Mouse (Mus musculus) heart, adult 2 months (tissue): ENCODE results near the gene Adgrd1. TPM values are rescaled to one million over a fixed set of nuclear protein-coding genes. Genes with fewer than 3 reads are reported as not detected.
A peak's percentile ranks its signal among the peaks of the same experiment; 100 is the strongest.

Source experiments
- DNase-seq, 2 experiments: peaks; one replicate each; pipeline ENCODE4 v3.0.0; 2021
- H3K27ac ChIP-seq: fragments of 200-600 bp; 2 replicates; pipeline ENCODE4 v1.8.1; 2022
- H3K27me3 ChIP-seq: fragments of 200-500 bp; 2 replicates; pipeline ENCODE4 v1.6.1; 2012; ENCODE audit warnings: mild to moderate bottlenecking, low read length, inconsistent platforms, mixed read lengths; ENCODE audit not compliant: control insufficient read depth, insufficient read depth
- H3K36me3 ChIP-seq: fragments of 200-500 bp; 2 replicates; pipeline ENCODE4 v1.6.1; 2012; ENCODE audit warnings: low read length, inconsistent platforms; ENCODE audit not compliant: control insufficient read depth, insufficient read depth
- H3K4me1 ChIP-seq: fragments of 200-500 bp; 2 replicates; pipeline ENCODE4 v1.6.1; 2011; ENCODE audit warnings: low read length; ENCODE audit not compliant: control insufficient read depth, insufficient read depth
- H3K4me3 ChIP-seq: fragments of 200-600 bp; 2 replicates; pipeline ENCODE4 v1.8.1; 2022
- H3K79me2 ChIP-seq: fragments of 200-500 bp; replicated peaks from 2 replicates; pipeline ENCODE4 v1.6.1; 2012; ENCODE audit warnings: mild to moderate bottlenecking, inconsistent platforms, low read length, moderate library complexity, mixed read lengths; ENCODE audit not compliant: control insufficient read depth, insufficient read depth
- H3K9ac ChIP-seq: fragments of 200-500 bp; 2 replicates; pipeline ENCODE4 v1.6.1; 2012; ENCODE audit warnings: low read depth, mild to moderate bottlenecking, control low read depth, inconsistent platforms, low read length, mixed read lengths
- CTCF ChIP-seq: fragments of 200-600 bp; IDR thresholded peaks from 2 replicates; pipeline ENCODE4 v1.8.1; 2022; ENCODE audit warnings: antibody characterized with exemption, mild to moderate bottlenecking, moderate library complexity
- EP300 ChIP-seq: fragments of 200-500 bp; IDR thresholded peaks from 2 replicates; pipeline ENCODE4 v1.6.1; 2011; ENCODE audit warnings: low read depth, low read length, control low read depth; ENCODE audit not compliant: insufficient read depth
- POLR2A ChIP-seq: fragments of 200-500 bp; IDR thresholded peaks from 2 replicates; pipeline ENCODE4 v1.6.1; 2011; ENCODE audit warnings: mild to moderate bottlenecking, low read depth, low read length, control low read depth; ENCODE audit not compliant: insufficient read depth
- WGBS: fragments of 180-500 bp; shearing (Covaris S2); methylation state at CpG from one replicate; pipeline ENCODE4 v1.1.7; 2018; 5-methylcytosine and 5-hydroxymethylcytosine counted together
- intact Hi-C: fragments of 180-260 bp; cut with DNase I; formaldehyde crosslinking; loops from one replicate; pipeline ENCODE4 v1.15.1; 2025
- polyA plus RNA-seq: library from polyadenylated mRNA; depleted of rRNA; stranded (reverse); fragments of >200 nt; gene quantifications from 2 replicates; pipeline ENCODE4 v1.2.3, GENCODE M21; 2012
- total RNA-seq, 2 experiments: library from RNA; stranded (reverse); gene quantifications; 2 replicates each; pipeline ENCODE4 v1.2.3; 2021

Adgrd1 gene
- total and polyA plus RNA-seq, 3 experiments = 4.1 to 5.5 (median 4.8) TPM

- Histone ChIP-seq H3K4me3 (no peak overlapping the region), H3K4me1 (no peaks in the 10 kb centered on the region), H3K27me3 (no peaks in the 10 kb centered on the region; the same call in 1 of the 2 replicates), H3K27ac (no peak overlapping the region), H3K36me3 (no peaks in the 10 kb centered on the region), H3K9ac (no peak overlapping the region), H3K79me2 (no peaks in the 10 kb centered on the region)
- intact Hi-C loops = no loop called here
- WGBS = 89% methylated on average over 2 of the region's 2 CpGs
- no peak for DNase-seq
- TF ChIP-seq POLR2A = no peak
- TF ChIP-seq CTCF = no peak
- TF ChIP-seq EP300 = no peak
Observed at GRCm38 (mm10) chr5:129216001-129216400, 119.5 kb downstream of the Adgrd1 start.

DNA sequence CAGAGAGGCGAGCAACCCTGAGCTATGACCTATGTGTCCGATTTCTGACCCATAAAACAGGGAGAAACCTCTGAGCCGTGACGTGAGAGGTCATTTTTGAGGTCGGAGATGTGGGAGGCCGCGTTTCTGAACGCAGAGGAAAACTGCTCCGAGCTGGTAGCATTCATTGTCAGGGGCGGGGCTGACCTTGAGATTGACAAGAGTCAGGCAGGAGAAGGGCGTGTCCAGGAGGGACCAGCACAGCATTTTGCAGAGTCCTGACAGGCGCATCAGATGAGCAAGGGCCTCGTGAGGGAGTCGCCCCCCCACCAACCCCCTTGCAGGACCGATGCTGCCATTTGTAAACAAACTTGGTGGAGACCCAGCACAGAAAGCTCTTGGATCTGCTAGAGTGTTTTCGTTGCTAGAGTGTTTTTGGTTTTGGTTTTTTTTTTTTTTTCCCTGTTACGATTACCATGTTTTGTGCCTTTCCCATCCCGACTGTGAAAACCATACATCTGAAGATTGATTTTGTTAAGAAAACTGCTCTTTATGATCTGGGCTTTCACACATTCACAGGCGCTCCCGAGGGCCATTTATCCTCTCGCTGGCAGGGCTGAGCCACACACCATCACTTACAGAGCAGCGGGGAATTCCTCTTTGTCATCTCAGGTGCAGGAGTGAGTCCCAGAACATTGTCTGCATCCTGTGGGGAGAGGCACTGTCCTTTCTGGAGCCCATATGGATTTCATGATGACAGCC, 121.1 kb downstream of the Adgrd1 start:
- Histone ChIP-seq H3K36me3 (no peaks in the 10 kb centered on the region), H3K4me1 (no peaks in the 10 kb centered on the region), H3K27me3 (no peaks in the 10 kb centered on the region; the same call in 1 of the 2 replicates), H3K4me3 (no peak overlapping the region), H3K79me2 (no peaks in the 10 kb centered on the region), H3K27ac (no peak overlapping the region), H3K9ac (no peak overlapping the region)
- no peak for TF ChIP-seq EP300
- TF ChIP-seq POLR2A = no peak
- TF ChIP-seq CTCF = no peak
- DNase-seq = peak; percentile 15 to 28
- intact Hi-C loops = no loop called here
- 23% methylated on average over 22 of the region's 22 CpGs for WGBS

GRCm38 (mm10) chr5:129218222-129218505, 121.6 kb downstream of the Adgrd1 start:
- DNase-seq = no peak
- Histone ChIP-seq H3K79me2 (no peaks in the 10 kb centered on the region), H3K27me3 (no peaks in the 10 kb centered on the region; the same call in 1 of the 2 replicates), H3K4me1 (no peaks in the 10 kb centered on the region), H3K27ac (no peak overlapping the region), H3K36me3 (no peaks in the 10 kb centered on the region), H3K9ac (no peak overlapping the region), H3K4me3 (no peak overlapping the region)
- no peak for TF ChIP-seq EP300
- TF ChIP-seq CTCF = no peak
- no peak for TF ChIP-seq POLR2A
- WGBS = 21% methylated on average over 2 of the region's 3 CpGs
- intact Hi-C loops = no loop called here

DNA sequence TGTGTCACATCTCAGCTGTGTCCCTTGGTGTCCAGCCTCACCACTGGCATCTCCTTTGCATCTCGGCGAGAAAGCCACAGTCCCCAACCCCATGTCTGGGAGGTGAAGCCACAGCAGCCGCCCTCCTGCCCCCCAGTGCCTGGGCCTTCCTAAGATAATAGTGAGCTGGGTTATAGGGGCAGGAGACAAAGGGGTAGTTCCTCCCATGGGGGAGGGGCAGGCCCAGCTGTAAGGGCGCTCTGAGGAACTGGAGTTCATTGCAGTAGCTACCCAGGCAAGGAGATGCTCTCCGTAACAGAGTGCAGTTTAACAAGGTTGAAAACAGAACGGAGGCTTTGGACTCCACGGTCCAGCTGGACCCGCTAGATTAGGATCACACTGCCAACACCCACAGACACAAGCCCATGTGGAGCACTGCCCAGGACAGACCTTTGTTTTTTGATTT, 122.0 kb downstream of the Adgrd1 start:
- intact Hi-C loops = no loop called here
- no peak overlapping the region for H3K27ac ChIP-seq
- H3K9ac ChIP-seq = no peak overlapping the region
- no peaks in the 10 kb centered on the region for H3K79me2 ChIP-seq
- H3K27me3 ChIP-seq = no peaks in the 10 kb centered on the region; the same call in 1 of the 2 replicates
- no peak for TF ChIP-seq CTCF
- no peak for TF ChIP-seq EP300
- TF ChIP-seq POLR2A = no peak
- 39% methylated on average over 8 of the region's 8 CpGs for WGBS
- H3K4me1 ChIP-seq = no peaks in the 10 kb centered on the region
- no peak for DNase-seq
- H3K36me3 ChIP-seq = no peaks in the 10 kb centered on the region
- no peak overlapping the region for H3K4me3 ChIP-seq

DNA sequence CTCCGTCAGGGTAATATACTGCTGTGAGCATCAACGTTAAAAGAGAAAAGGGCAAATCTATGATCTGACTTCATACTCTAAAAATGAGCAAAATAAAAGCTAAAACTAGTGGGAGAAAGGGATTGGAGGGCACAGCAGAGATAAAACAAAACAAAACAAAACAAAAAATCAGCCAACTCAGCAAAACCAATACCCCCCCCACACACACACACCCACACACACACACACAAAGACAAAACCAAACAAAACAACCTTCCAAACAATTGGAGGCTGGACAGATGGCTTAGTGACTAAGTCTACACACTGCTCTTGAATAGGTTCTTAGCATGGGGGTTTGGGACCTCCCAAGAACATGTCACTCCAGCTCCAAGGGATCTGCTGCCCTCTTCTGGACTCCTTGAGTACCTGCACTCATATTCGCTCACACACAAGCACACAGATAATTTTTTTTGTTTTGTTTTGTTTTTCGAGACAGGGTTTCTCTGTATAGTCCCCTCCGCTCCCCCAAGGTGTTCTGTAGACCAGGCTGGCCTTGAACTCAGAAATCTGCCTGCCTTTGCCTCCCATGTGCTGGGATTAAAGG, 122.7 kb downstream of the Adgrd1 start:
- 85% methylated on average over 5 of the region's 5 CpGs for WGBS
- DNase-seq = no peak
- Histone ChIP-seq H3K27me3 (no peaks in the 10 kb centered on the region; the same call in 1 of the 2 replicates), H3K4me1 (no peaks in the 10 kb centered on the region), H3K4me3 (no peak overlapping the region), H3K36me3 (no peaks in the 10 kb centered on the region), H3K9ac (no peak overlapping the region), H3K79me2 (no peaks in the 10 kb centered on the region), H3K27ac (no peak overlapping the region)
- TF ChIP-seq EP300 (no peak), CTCF (peak; percentile 18; the same call in 1 of the 2 replicates), POLR2A (no peak)
- intact Hi-C loops = no loop called here

GRCm38 (mm10) chr5:129225810-129226450, 129.4 kb downstream of the Adgrd1 start:
- H3K27me3 ChIP-seq = no peaks in the 10 kb centered on the region
- H3K27ac ChIP-seq = no peak overlapping the region
- H3K36me3 ChIP-seq = no peaks in the 10 kb centered on the region
- peaks cover 1% of the 10 kb centered on the region; the same call in 1 of the 2 replicates for H3K4me1 ChIP-seq
- H3K79me2 ChIP-seq = no peaks in the 10 kb centered on the region
- WGBS = 65% methylated on average over 33 of the region's 33 CpGs
- no peak overlapping the region for H3K4me3 ChIP-seq
- no peak for DNase-seq
- intact Hi-C loops = no loop called here
- no peak for TF ChIP-seq POLR2A
- no peak for TF ChIP-seq CTCF
- no peak for TF ChIP-seq EP300
- no peak overlapping the region for H3K9ac ChIP-seq
